Comparison of ENCODE assay signal across 9 mouse cellular contexts in the genomic region with DNA sequence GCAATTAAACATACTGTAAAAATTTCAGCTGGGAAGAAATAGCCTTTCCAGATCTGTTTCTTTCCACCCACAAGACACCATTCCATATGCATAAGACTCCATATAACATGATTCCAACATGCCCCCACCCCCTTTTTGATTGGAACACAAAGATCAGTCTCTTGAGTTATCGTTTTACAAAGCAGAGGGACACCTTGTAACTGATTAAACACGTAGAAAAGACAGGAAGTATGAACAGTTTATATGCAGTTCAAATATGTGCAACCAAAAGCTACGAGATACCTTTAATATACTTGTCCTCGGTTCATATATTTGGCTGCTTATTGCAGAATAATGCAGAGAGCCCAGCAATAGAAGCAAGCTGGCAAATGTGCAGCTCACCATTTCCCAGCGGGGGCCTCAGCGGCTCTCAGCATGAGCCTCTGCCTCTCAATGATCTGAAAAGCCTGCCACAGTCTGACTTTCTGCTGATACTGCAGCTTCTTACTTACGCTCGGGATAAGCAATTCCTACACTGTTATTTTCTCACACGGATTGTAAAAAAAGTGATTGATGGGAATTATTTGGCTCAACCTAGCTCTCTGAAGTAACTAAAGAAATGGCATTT. TPM values are rescaled to one million over a fixed set of nuclear protein-coding genes. Genes with fewer than 3 reads are reported as not detected.
DNase-seq lines count a peak whose midpoint lies in the region; ATAC-seq lines count a peak whose summit lies in the region.
"Had no signal": no experiment of that assay in that cellular context is flagged by ENCODE, and none has a peak within 500 bp of the region (broad histone marks: within the 10 kb centered on the region; RNA-seq: fewer than 3 reads in every experiment).

No protein-coding gene starts in this region.

- H3K4me3 ChIP-seq in forebrain, embryonic 16.5 days (replicated peaks; ENCODE audit: low read length) = no peak overlapping the region
- no peak overlapping the region for H3K4me3 ChIP-seq in liver, embryonic 11.5 days (ENCODE audit: low read depth, low read length)
- H3K4me3 ChIP-seq in heart, embryonic 12.5 days = no peak overlapping the region
- H3K4me3 ChIP-seq: embryonic facial prominence, embryonic 15.5 days had no signal

- no peak overlapping the region for H3K27ac ChIP-seq in forebrain, embryonic 16.5 days (ENCODE audit: low read length)
- no peak overlapping the region for H3K27ac ChIP-seq in liver, embryonic 11.5 days (ENCODE audit: low read depth, low read length)
- H3K27ac ChIP-seq in heart, embryonic 12.5 days (ENCODE audit: poor library complexity, severe bottlenecking) = no peak overlapping the region
- H3K27ac ChIP-seq: embryonic facial prominence, embryonic 15.5 days had no signal

- H3K36me3 ChIP-seq in forebrain, embryonic 16.5 days (ENCODE audit: control insufficient read depth, insufficient read depth) = no peaks in the 10 kb centered on the region
- no peaks in the 10 kb centered on the region for H3K36me3 ChIP-seq in liver, embryonic 11.5 days (ENCODE audit: control insufficient read depth, insufficient read depth, low read length)
- no peaks in the 10 kb centered on the region for H3K36me3 ChIP-seq in heart, embryonic 12.5 days
- H3K36me3 ChIP-seq: embryonic facial prominence, embryonic 15.5 days had no signal

- H3K4me2 ChIP-seq in forebrain, embryonic 16.5 days (ENCODE audit: low read length) = no peak overlapping the region
- no peak overlapping the region for H3K4me2 ChIP-seq in liver, embryonic 11.5 days
- H3K4me2 ChIP-seq in heart, embryonic 12.5 days = no peak overlapping the region
- H3K4me2 ChIP-seq: embryonic facial prominence, embryonic 15.5 days had no signal

- intact Hi-C loops in left cerebral cortex, postnatal 10 days (cut with DNase I) = no loop called here

- H3K4me1 ChIP-seq in forebrain, embryonic 16.5 days (replicated peaks; ENCODE audit: control insufficient read depth, insufficient read depth, low read length) = no peaks in the 10 kb centered on the region; the same call in 1 of the 2 replicates
- no peaks in the 10 kb centered on the region for H3K4me1 ChIP-seq in liver, embryonic 11.5 days (replicated peaks; ENCODE audit: control insufficient read depth, insufficient read depth, low read length)
- H3K4me1 ChIP-seq in heart, embryonic 12.5 days (replicated peaks) = no peaks in the 10 kb centered on the region
- H3K4me1 ChIP-seq: embryonic facial prominence, embryonic 15.5 days had no signal

- ATAC-seq in forebrain, embryonic 16.5 days = peak; percentile 73
- ATAC-seq in liver, embryonic 11.5 days (replicated peaks; ENCODE audit: low FRiP score) = no peak
- no peak for ATAC-seq in heart, embryonic 12.5 days (ENCODE audit: insufficient number of reproducible peaks, low FRiP score)

- 17% methylated on average over 9 of the region's 9 CpGs for WGBS in forebrain, embryonic 16.5 days
- 58% methylated on average over 9 of the region's 9 CpGs for WGBS in liver, embryonic 11.5 days
- WGBS in heart, embryonic 12.5 days = 42% methylated on average over 9 of the region's 9 CpGs

- peak; percentile 36 to 38 for DNase-seq in left cerebral cortex, postnatal 10 days (ENCODE audit: extremely low spot score in 1 of 2, low spot score in 2 of 2)
- no peak for DNase-seq in left cerebral cortex, adult 11 months (ENCODE audit: low spot score)
- peak; percentile 24 to 40 for DNase-seq in layer of hippocampus, adult 8-10 months (ENCODE audit: low spot score in 2 of 2)
- DNase-seq in right cerebral cortex, postnatal 10 days (ENCODE audit: low spot score in 2 of 2) = peak; percentile 67 to 71
- DNase-seq in liver, embryonic 11.5 days (ENCODE audit: low spot score) = no peak
- DNase-seq in ovary, adult 18-20 months (ENCODE audit: low spot score) = no peak

- H3K9ac ChIP-seq in forebrain, embryonic 16.5 days (replicated peaks; ENCODE audit: low read depth, low read length) = no peak overlapping the region
- H3K9ac ChIP-seq in liver, embryonic 11.5 days (ENCODE audit: low read depth, low read length) = no peak overlapping the region
- no peak overlapping the region for H3K9ac ChIP-seq in heart, embryonic 12.5 days
- H3K9ac ChIP-seq: embryonic facial prominence, embryonic 15.5 days had no signal

- no peaks in the 10 kb centered on the region for H3K27me3 ChIP-seq in forebrain, embryonic 16.5 days (replicated peaks; ENCODE audit: control insufficient read depth, insufficient read depth, low read length)
- H3K27me3 ChIP-seq in liver, embryonic 11.5 days (replicated peaks; ENCODE audit: control insufficient read depth, insufficient read depth, low read length) = no peaks in the 10 kb centered on the region
- no peaks in the 10 kb centered on the region for H3K27me3 ChIP-seq in heart, embryonic 12.5 days (replicated peaks)
- H3K27me3 ChIP-seq: embryonic facial prominence, embryonic 15.5 days had no signal

- no peaks in the 10 kb centered on the region for H3K9me3 ChIP-seq in forebrain, embryonic 16.5 days (ENCODE audit: control insufficient read depth, low read length)
- no peaks in the 10 kb centered on the region for H3K9me3 ChIP-seq in liver, embryonic 11.5 days (ENCODE audit: control insufficient read depth, low read length)
- no peaks in the 10 kb centered on the region for H3K9me3 ChIP-seq in heart, embryonic 12.5 days (replicated peaks)
- H3K9me3 ChIP-seq: embryonic facial prominence, embryonic 15.5 days had no signal

RNA-seq across cellular contexts. Expression of a gene that starts 32.3 kb away (rescaled TPM):
- total RNA-seq in left cerebral cortex, postnatal 10 days (2021) = 10 to 100 TPM in 1 of 2 experiments, 1 to 10 TPM in 1; 9.4 to 12.9 TPM
- polyA plus RNA-seq in forebrain, embryonic 16.5 days (2015; fragmentation: Nextera tagmentation; extraction: Ambion mirVana) = 10.2 and 10.5 TPM in 2 replicates
- total RNA-seq in layer of hippocampus, adult 8-10 months (2022) = 10 to 100 TPM; 15.1 to 22.9 (median 20.5) TPM
- polyA plus RNA-seq in liver, embryonic 11.5 days (2014; fragmentation: Nextera tagmentation; extraction: Ambion mirVana) = 7.6 and 10.1 TPM in 2 replicates
- 17.6 and 17.7 TPM in 2 replicates for polyA plus RNA-seq in heart, embryonic 12.5 days (2016; fragmentation: Nextera tagmentation; extraction: Ambion mirVana)

Comparison
In these comparisons a context has a peak if more than half of its experiments do, and no peak if none do; other contexts are left out.
1. DNase-seq: peak in left cerebral cortex, postnatal 10 days (2 of 2), layer of hippocampus, adult 8-10 months (2 of 2) and right cerebral cortex, postnatal 10 days (2 of 2); none in left cerebral cortex, adult 11 months (single experiment), liver, embryonic 11.5 days (single experiment) and ovary, adult 18-20 months (single experiment).